Mouse (Mus musculus) embryonic facial prominence, embryonic 11.5 days (tissue): ENCODE results near the gene Selenom. TPM values are rescaled to one million over a fixed set of nuclear protein-coding genes. Genes with fewer than 3 reads are reported as not detected.

Source experiments
- ATAC-seq: fragments of 200-750 bp; cut with Nextera tagmentation; replicated peaks from 2 replicates; pipeline ENCODE4 v1.8.0; 2017; ENCODE audit warnings: low read depth; ENCODE audit not compliant: insufficient number of reproducible peaks, low FRiP score, low TSS enrichment
- DNase-seq: peaks from one replicate; pipeline ENCODE4 v3.0.0-alpha.2; 2015; ENCODE audit warnings: low spot score
- H3K27ac ChIP-seq: fragments of 300-500 bp; sonication (generic); replicated peaks from 2 replicates; pipeline ENCODE4 v1.5.1; 2014; ENCODE audit warnings: mild to moderate bottlenecking, low read depth, low read length, control low read depth
- H3K27me3 ChIP-seq: fragments of 300-500 bp; sonication (generic); 2 replicates; pipeline ENCODE4 v1.6.1; 2014; ENCODE audit warnings: mild to moderate bottlenecking, low read length, moderate library complexity, mixed read lengths; ENCODE audit not compliant: control insufficient read depth, insufficient read depth
- H3K36me3 ChIP-seq: fragments of 300-500 bp; sonication (generic); replicated peaks from 2 replicates; pipeline ENCODE4 v1.6.1; 2014; ENCODE audit warnings: low read depth, mild to moderate bottlenecking, low read length, moderate library complexity, mixed read lengths; ENCODE audit not compliant: control insufficient read depth, insufficient read depth
- H3K4me1 ChIP-seq: fragments of 300-500 bp; sonication (generic); 2 replicates; pipeline ENCODE4 v1.6.1; 2014; ENCODE audit warnings: low read length, mixed read lengths; ENCODE audit not compliant: control insufficient read depth, insufficient read depth
- H3K4me2 ChIP-seq: fragments of 300-500 bp; sonication (generic); 2 replicates; pipeline ENCODE4 v1.6.1; 2014; ENCODE audit warnings: low read depth, mild to moderate bottlenecking, control low read depth, low read length, moderate library complexity
- H3K4me3 ChIP-seq: fragments of 300-500 bp; sonication (generic); 2 replicates; pipeline ENCODE4 v1.5.1; 2014; ENCODE audit warnings: low read depth, low read length, control low read depth
- H3K9ac ChIP-seq: fragments of 300-500 bp; sonication (generic); replicated peaks from 2 replicates; pipeline ENCODE4 v1.6.1; 2014; ENCODE audit warnings: mild to moderate bottlenecking, control low read depth, low read length
- H3K9me3 ChIP-seq: fragments of 300-500 bp; sonication (generic); replicated peaks from 2 replicates; pipeline ENCODE4 v1.6.1; 2016; ENCODE audit warnings: mild to moderate bottlenecking, low read length, inconsistent platforms, mixed read lengths; ENCODE audit not compliant: control insufficient read depth
- WGBS: fragments of 180-500 bp; shearing (Covaris S2); extraction: QIAGEN DNeasy Blood & Tissue Kit; methylation state at CpG from one replicate; pipeline ENCODE4 v1.1.7; 2014; 5-methylcytosine and 5-hydroxymethylcytosine counted together
- polyA plus RNA-seq: library from polyadenylated mRNA; unstranded; fragments of >200 nt; fragmentation: Nextera tagmentation; extraction: Ambion mirVana; gene quantifications from 2 replicates; pipeline ENCODE4 v1.2.1, GENCODE M21; 2014

The Selenom gene
- polyA plus RNA-seq, 1 experiment from 2014 or later = 60.3 TPM

DNA sequence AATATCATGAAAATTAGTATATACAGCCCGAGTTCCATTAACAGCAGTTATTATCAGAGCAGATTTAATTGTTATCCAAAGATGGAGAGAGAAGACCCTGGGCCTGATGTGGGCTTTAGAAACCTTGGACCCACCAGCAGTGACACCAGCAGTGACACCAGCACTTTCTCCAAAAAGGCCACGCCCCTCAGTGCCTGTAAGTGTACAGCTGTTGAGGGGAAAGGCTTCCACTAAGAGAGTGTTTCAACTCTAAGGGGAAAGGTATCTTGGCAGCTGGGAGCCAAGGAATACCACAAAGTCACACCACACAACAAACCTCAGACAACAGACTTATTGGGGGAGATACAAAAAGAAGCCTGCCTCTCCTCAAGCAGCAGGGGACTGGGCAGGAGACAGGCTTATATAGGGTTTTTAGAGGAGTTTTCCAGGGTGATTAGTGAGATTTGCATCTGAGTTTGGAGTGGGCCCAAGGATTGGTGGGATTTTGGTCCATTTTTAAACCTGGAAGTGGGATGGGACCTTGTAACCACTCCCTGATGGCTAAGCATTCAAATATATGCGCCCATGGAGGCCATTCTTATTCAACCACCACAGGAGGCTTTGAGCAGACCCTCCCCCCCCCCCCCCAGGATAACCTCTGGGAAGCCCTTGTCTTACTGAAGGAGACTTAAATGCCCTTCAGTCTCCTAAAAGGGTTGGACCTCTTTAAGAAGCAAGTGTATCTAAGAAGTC is 34.2 kb downstream of the Selenom start:
- no peak for ATAC-seq
- 63% methylated on average over 3 of the region's 3 CpGs for WGBS

GRCm38 (mm10) chr11:3549791-3550190 is 35.3 kb downstream of the Selenom start:
- H3K4me1 ChIP-seq = no peaks in the 10 kb centered on the region
- no peaks in the 10 kb centered on the region for H3K9me3 ChIP-seq
- no peak overlapping the region for H3K4me2 ChIP-seq
- 83% methylated on average over 5 of the region's 5 CpGs for WGBS
- no peaks in the 10 kb centered on the region for H3K27me3 ChIP-seq
- no peak for ATAC-seq
- H3K36me3 ChIP-seq = no peaks in the 10 kb centered on the region
- H3K9ac ChIP-seq = no peak overlapping the region
- H3K4me3 ChIP-seq = no peak overlapping the region
- DNase-seq = no peak
- H3K27ac ChIP-seq = no peak overlapping the region

More for the DNA sequence above, 34.2 kb downstream of the Selenom start:
- Histone ChIP-seq H3K27ac (no peak overlapping the region), H3K27me3 (no peaks in the 10 kb centered on the region), H3K4me2 (no peak overlapping the region), H3K9ac (no peak overlapping the region), H3K4me3 (no peak overlapping the region), H3K4me1 (no peaks in the 10 kb centered on the region), H3K9me3 (no peaks in the 10 kb centered on the region), H3K36me3 (no peaks in the 10 kb centered on the region)
- DNase-seq = no peak

DNA sequence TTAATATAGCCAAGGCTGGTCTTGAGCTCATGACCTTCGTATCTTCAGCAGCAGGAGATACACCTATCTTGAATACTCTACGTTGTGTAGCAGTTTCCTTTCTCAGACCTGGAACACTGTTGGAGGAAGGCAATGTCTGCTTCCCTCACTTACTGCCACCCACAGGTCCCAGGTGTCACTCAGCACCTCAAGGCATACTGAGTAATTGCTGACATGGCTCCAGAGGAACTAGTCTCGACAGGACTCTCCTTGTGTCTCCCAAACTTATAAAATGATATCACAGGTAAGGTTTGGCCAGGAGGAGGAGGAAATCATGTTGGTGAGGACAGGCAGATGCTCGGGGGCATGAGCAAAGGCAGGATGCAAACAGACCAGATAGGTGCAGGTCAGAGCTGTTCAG is 40.5 kb downstream of the Selenom start:
- no peak overlapping the region for H3K9ac ChIP-seq
- no peaks in the 10 kb centered on the region for H3K27me3 ChIP-seq
- H3K4me3 ChIP-seq = no peak overlapping the region
- no peaks in the 10 kb centered on the region for H3K4me1 ChIP-seq
- H3K36me3 ChIP-seq = no peaks in the 10 kb centered on the region
- WGBS = 88% methylated on average over 4 of the region's 4 CpGs
- DNase-seq (no peak), ATAC-seq (no peak)
- no peaks in the 10 kb centered on the region for H3K9me3 ChIP-seq
- H3K4me2 ChIP-seq = no peak overlapping the region
- no peak overlapping the region for H3K27ac ChIP-seq

DNA sequence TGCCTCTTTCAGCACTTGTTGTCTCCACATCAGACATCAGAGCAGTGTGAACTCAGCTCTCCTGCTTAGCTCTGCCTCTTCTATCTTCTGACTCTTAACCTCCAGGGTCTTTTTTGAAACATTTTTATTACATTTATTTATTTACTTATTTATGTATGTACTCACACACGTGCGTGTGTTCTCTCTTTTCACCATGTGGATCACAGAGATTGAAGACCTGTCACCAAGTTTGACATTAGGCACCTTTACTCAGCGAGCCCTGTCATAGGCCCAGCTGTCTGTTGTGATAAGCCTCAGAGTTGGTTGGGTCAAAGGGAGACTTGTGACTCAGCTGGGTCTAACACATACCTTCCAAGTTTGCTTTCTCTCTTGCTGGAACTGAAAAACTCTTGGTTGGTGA is 43.4 kb downstream of the Selenom start:
- no peak for DNase-seq
- no peak for ATAC-seq
- no peaks in the 10 kb centered on the region for H3K9me3 ChIP-seq
- no peaks in the 10 kb centered on the region for H3K36me3 ChIP-seq
- no peak overlapping the region for H3K9ac ChIP-seq
- 74% methylated on average over 3 of the region's 3 CpGs for WGBS
- no peak overlapping the region for H3K27ac ChIP-seq
- H3K4me2 ChIP-seq = no peak overlapping the region
- H3K4me1 ChIP-seq = no peaks in the 10 kb centered on the region
- no peak overlapping the region for H3K4me3 ChIP-seq
- no peaks in the 10 kb centered on the region for H3K27me3 ChIP-seq

DNA sequence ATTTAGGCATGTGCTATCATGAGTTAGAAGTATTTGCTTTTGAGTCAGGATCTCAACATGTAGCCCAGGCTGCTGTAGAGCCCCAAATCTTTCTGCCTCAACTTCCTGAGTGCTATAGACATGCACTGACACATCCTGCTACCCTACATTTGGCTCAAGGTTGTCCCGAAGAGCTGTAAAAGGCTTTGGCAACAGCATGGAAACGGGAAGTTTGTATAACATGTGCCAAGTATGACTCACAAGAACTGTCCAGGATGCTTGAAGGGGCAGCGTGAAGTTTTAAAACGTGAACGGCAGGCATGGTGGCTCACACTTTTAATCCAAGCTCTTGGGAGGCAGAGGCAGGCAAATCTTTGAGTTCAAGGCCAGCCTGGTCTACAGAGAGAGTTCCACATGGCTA is 45.7 kb downstream of the Selenom start:
- no peak overlapping the region for H3K4me2 ChIP-seq
- H3K4me1 ChIP-seq = no peaks in the 10 kb centered on the region
- no peaks in the 10 kb centered on the region for H3K27me3 ChIP-seq
- no peak overlapping the region for H3K9ac ChIP-seq
- DNase-seq (no peak), ATAC-seq (no peak)
- no peak overlapping the region for H3K4me3 ChIP-seq
- no peaks in the 10 kb centered on the region for H3K36me3 ChIP-seq
- H3K9me3 ChIP-seq = no peaks in the 10 kb centered on the region
- H3K27ac ChIP-seq = no peak overlapping the region
- WGBS = 79% methylated on average over 5 of the region's 5 CpGs

DNA sequence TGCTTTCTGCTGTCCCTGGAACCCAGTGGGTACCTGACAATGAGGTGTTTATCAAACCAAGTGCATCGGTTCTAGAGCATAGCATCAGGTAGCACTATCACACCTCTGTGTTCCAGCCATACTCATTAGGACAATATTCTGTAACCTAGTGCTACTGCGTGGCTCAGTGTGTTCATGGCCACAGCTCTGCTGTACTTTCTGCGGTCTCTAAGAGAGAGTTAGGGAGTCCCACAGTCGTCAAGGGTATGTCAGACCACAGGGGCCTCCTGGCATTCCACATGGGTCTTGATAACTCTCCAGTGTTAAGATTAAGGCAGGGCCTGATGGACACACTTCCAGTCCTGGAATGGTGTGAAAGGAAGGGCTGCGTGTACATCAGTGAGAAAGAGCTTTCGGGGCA is 49.4 kb downstream of the Selenom start:
- Histone ChIP-seq H3K9me3 (no peaks in the 10 kb centered on the region), H3K4me3 (no peak overlapping the region), H3K4me2 (no peak overlapping the region), H3K27ac (no peak overlapping the region), H3K27me3 (no peaks in the 10 kb centered on the region), H3K9ac (no peak overlapping the region), H3K4me1 (no peaks in the 10 kb centered on the region), H3K36me3 (no peaks in the 10 kb centered on the region)
- ATAC-seq (no peak), DNase-seq (no peak)
- WGBS = 91% methylated on average over 6 of the region's 6 CpGs

DNA sequence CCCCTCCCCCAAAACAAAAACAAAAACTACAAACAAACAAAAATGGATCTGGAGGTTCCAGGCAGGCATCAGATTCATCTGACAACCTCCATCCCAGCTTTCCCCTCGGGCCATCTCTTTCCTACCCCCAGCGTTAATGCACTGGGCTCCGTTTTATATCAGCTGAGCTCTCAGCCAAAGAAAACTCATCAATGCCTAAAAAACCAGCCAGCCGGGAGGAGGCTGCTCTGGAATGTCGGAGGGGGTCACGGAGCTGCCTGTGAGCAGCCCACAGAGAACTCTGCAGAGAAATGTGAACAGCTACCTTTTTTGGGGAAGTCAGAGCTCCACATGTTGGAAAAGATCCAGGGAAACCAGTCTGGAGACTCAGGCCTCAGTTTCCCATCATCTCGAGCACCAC is 50.0 kb downstream of the Selenom start:
- Histone ChIP-seq H3K9ac (no peak overlapping the region), H3K4me2 (no peak overlapping the region), H3K4me1 (no peaks in the 10 kb centered on the region), H3K4me3 (no peak overlapping the region), H3K36me3 (no peaks in the 10 kb centered on the region), H3K9me3 (no peaks in the 10 kb centered on the region), H3K27ac (no peak overlapping the region), H3K27me3 (no peaks in the 10 kb centered on the region)
- 40% methylated on average over 7 of the region's 7 CpGs for WGBS
- DNase-seq (no peak), ATAC-seq (no peak)

- no peak for ATAC-seq
- no peak overlapping the region for H3K9ac ChIP-seq
- H3K36me3 ChIP-seq = no peaks in the 10 kb centered on the region
- H3K27ac ChIP-seq = no peak overlapping the region
- H3K9me3 ChIP-seq = no peaks in the 10 kb centered on the region
- no peak overlapping the region for H3K4me2 ChIP-seq
- 95% methylated on average over 4 of the region's 4 CpGs for WGBS
- no peak for DNase-seq
- no peak overlapping the region for H3K4me3 ChIP-seq
- no peaks in the 10 kb centered on the region for H3K27me3 ChIP-seq
- no peaks in the 10 kb centered on the region for H3K4me1 ChIP-seq
Measured at GRCm38 (mm10) chr11:3566018-3566417, 51.5 kb downstream of the Selenom start.
